Mouse (Mus musculus): ENCODE measurements around the gene Trim17. TPM values are rescaled to one million over a fixed set of nuclear protein-coding genes. Genes with fewer than 3 reads are reported as not detected.
"Not testable (repeated sequence)": the region's sequence is repeated elsewhere in the genome, so short reads cannot be mapped to it uniquely, and the experiment has no call there.

The Trim17 gene
- polyA plus RNA-seq, 1 experiment from 2014 or later = 0.32 TPM

DNA sequence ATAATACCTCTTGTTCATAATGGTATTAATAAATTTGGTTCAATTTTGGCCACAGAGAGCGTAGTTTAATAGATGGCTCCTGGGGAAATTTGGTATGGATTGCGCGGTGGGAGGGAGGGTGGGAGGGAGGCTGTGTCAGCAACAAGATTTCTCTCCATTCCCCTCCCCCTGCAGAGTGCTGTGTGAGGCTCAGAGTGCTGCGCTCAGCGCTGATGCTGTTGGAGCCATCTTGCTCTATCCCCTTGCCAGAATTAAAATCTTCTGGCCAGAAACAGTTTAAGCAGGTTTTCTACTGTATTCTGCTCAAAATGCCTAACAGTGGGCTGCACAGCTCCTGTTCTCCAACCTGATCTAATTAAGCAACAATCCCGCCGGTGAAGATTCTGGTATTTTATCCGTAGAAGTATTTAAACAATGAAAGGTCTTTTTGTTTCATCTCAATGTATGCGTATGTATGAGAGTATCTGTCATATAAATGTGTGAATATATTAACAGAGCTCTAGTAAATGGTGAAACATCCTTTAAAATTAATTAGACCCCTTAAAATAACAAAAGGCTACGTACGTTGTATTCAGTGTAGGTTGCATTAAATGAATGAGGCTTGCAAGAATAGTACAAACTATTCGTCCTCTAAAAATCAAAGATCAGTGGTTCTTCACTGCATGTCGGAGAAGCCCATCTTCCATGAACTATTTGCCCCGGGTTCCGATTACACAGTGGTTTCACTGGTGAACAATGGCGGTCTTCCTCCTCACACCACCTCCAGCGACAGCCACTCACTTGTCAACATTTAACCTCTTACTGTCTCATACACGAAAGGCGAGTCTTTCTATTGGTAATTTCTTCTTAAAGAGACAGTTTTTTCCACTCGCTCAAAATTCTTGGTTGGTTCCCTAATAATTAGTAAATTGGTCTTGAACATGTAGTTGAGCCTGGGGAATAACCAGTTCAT is 4.7 kb upstream of the Trim17 start:
- H3K36me3 ChIP-seq (ENCODE audit: insufficient read depth, low read length) = no peaks in the 10 kb centered on the region
- DNase-seq (ENCODE audit: low spot score) = peak; percentile 72
- H3K4me1 ChIP-seq (replicated peaks; ENCODE audit: insufficient read depth, low read length) = 0 out of 2 replicates have a peak, but pooled peaks cover 3% of the 10 kb centered on the region
- TF ChIP-seq CTCF (IDR thresholded peaks at IDR 0.05; ENCODE audit: low read depth) = no peak
- no peaks in the 10 kb centered on the region for H3K9me3 ChIP-seq (replicated peaks; ENCODE audit: low read length)
- WGBS = 9% methylated on average over 20 of the region's 20 CpGs
- peak overlapping the region; percentile 47; the same call in 1 of the 2 replicates for H3K9ac ChIP-seq (ENCODE audit: low read depth, low read length)
- H3K27ac ChIP-seq = peak overlapping the region; percentile 61
- peak overlapping the region; percentile 38 for H3K4me3 ChIP-seq (replicated peaks; ENCODE audit: low read depth, low read length)
- H3K4me2 ChIP-seq (ENCODE audit: low read length) = peak overlapping the region; percentile 63
- ATAC-seq (replicated peaks; ENCODE audit: low FRiP score, low read depth) = no peak
- no peaks in the 10 kb centered on the region; the same call in 1 of the 2 replicates for H3K27me3 ChIP-seq (ENCODE audit: insufficient read depth, low read length)

- no peak for ATAC-seq (replicated peaks; ENCODE audit: low FRiP score, low read depth)
- no peaks in the 10 kb centered on the region for H3K9me3 ChIP-seq (replicated peaks; ENCODE audit: low read length)
Measured at GRCm38 (mm10) chr11:58951210-58951609, 3.3 kb upstream of the Trim17 start.

GRCm38 (mm10) chr11:58953351-58954169 is 925 bp upstream of the Trim17 start:
- peak overlapping the region; percentile 97 for H3K27ac ChIP-seq
- H3K36me3 ChIP-seq (ENCODE audit: insufficient read depth, low read length) = no peaks in the 10 kb centered on the region
- H3K4me1 ChIP-seq (replicated peaks; ENCODE audit: insufficient read depth, low read length) = peaks cover 10% of the 10 kb centered on the region; the same call in 1 of the 2 replicates
- DNase-seq (ENCODE audit: low spot score) (peak; percentile 44), ATAC-seq (replicated peaks; ENCODE audit: low FRiP score, low read depth) (peak; percentile 29)
- H3K4me2 ChIP-seq (ENCODE audit: low read length) = peak overlapping the region; percentile 66
- H3K4me3 ChIP-seq (replicated peaks; ENCODE audit: low read depth, low read length) = peak overlapping the region; percentile 76
- no peaks in the 10 kb centered on the region; the same call in 1 of the 2 replicates for H3K27me3 ChIP-seq (ENCODE audit: insufficient read depth, low read length)
- no peak for TF ChIP-seq CTCF (IDR thresholded peaks at IDR 0.05; ENCODE audit: low read depth)
- WGBS = 1% methylated on average over 33 of the region's 33 CpGs
- peak overlapping the region; percentile 56 for H3K9ac ChIP-seq (ENCODE audit: low read depth, low read length)
- no peaks in the 10 kb centered on the region for H3K9me3 ChIP-seq (replicated peaks; ENCODE audit: low read length)

More at GRCm38 (mm10) chr11:58951210-58951609, 3.3 kb upstream of the Trim17 start:
- no peak for TF ChIP-seq CTCF (IDR thresholded peaks at IDR 0.05; ENCODE audit: low read depth)
- no peak overlapping the region for H3K4me3 ChIP-seq (replicated peaks; ENCODE audit: low read depth, low read length)
- no peak overlapping the region for H3K27ac ChIP-seq
- WGBS = 62% methylated on average over 5 of the region's 5 CpGs
- no peaks in the 10 kb centered on the region; the same call in 1 of the 2 replicates for H3K27me3 ChIP-seq (ENCODE audit: insufficient read depth, low read length)
- no peak overlapping the region for H3K4me2 ChIP-seq (ENCODE audit: low read length)
- no peak for DNase-seq (ENCODE audit: low spot score)
- 0 out of 2 replicates have a peak, but pooled peaks cover 3% of the 10 kb centered on the region for H3K4me1 ChIP-seq (replicated peaks; ENCODE audit: insufficient read depth, low read length)
- H3K36me3 ChIP-seq (ENCODE audit: insufficient read depth, low read length) = no peaks in the 10 kb centered on the region
- H3K9ac ChIP-seq (ENCODE audit: low read depth, low read length) = no peak overlapping the region

DNA sequence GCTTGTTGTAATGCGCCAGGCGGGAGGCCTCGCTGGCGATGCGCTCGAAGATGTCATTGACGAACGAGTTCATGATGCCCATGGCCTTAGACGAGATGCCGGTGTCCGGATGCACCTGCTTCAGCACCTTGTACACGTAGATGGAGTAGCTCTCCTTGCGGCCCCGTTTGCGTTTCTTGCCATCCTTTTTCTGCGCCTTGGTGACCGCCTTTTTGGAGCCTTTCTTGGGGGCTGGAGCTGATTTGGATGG is 390 bp upstream of the Trim17 start:
- not testable (repeated sequence) for DNase-seq (ENCODE audit: low spot score); H3K36me3 ChIP-seq (ENCODE audit: insufficient read depth, low read length); H3K9me3 ChIP-seq (replicated peaks; ENCODE audit: low read length); H3K27me3 ChIP-seq (ENCODE audit: insufficient read depth, low read length)
- 0% methylated on average over 11 of the region's 17 CpGs for WGBS
- peak overlapping the region; percentile 97 for H3K27ac ChIP-seq
- peak overlapping the region; percentile 56; the same call in 1 of the 2 replicates for H3K9ac ChIP-seq (ENCODE audit: low read depth, low read length)
- H3K4me1 ChIP-seq (replicated peaks; ENCODE audit: insufficient read depth, low read length) = peaks cover 10% of the 10 kb centered on the region; the same call in 1 of the 2 replicates
- H3K4me2 ChIP-seq (ENCODE audit: low read length) = peak overlapping the region; percentile 66
- peak; percentile 15; the same call in 1 of the 2 replicates for ATAC-seq (replicated peaks; ENCODE audit: low FRiP score, low read depth)
- peak overlapping the region; percentile 76 for H3K4me3 ChIP-seq (replicated peaks; ENCODE audit: low read depth, low read length)

GRCm38 (mm10) chr11:58955143-58955867 is 820 bp downstream of the Trim17 start:
- peak overlapping the region; percentile 76 for H3K4me3 ChIP-seq (replicated peaks; ENCODE audit: low read depth, low read length)
- H3K27me3 ChIP-seq (ENCODE audit: insufficient read depth, low read length) = no peaks in the 10 kb centered on the region; the same call in 1 of the 2 replicates
- ATAC-seq (replicated peaks; ENCODE audit: low FRiP score, low read depth) = no peak; the same call in 1 of the 2 replicates

More at GRCm38 (mm10) chr11:58955143-58955867, 820 bp downstream of the Trim17 start:
- Histone ChIP-seq H3K9me3 (replicated peaks; ENCODE audit: low read length) (no peaks in the 10 kb centered on the region), H3K9ac (ENCODE audit: low read depth, low read length) (peak overlapping the region; percentile 87), H3K4me1 (replicated peaks; ENCODE audit: insufficient read depth, low read length) (peaks cover 10% of the 10 kb centered on the region; the same call in 1 of the 2 replicates), H3K27ac (peak overlapping the region; percentile 97), H3K36me3 (ENCODE audit: insufficient read depth, low read length) (no peaks in the 10 kb centered on the region), H3K4me2 (ENCODE audit: low read length) (peak overlapping the region; percentile 66)
- peak; percentile 82 for DNase-seq (ENCODE audit: low spot score)
- no peak; the same call in 1 of the 2 replicates for TF ChIP-seq CTCF (IDR thresholded peaks at IDR 0.05; ENCODE audit: low read depth)
- under 1% methylated on average over 20 of the region's 20 CpGs for WGBS

Measured in kidney, postnatal 0 days (tissue).